Comparison of ENCODE assay signal across 13 mouse cellular contexts in genomic region chr11:95022237-95022992, GRCm38 (mm10). TPM values are rescaled to one million over a fixed set of nuclear protein-coding genes. Genes with fewer than 3 reads are reported as not detected.
DNase-seq lines count a peak whose midpoint lies in the region; ATAC-seq and TF ChIP-seq lines count a peak whose summit lies in the region.
"Had no signal": no experiment of that assay in that cellular context is flagged by ENCODE, and none has a peak within 500 bp of the region (broad histone marks: within the 10 kb centered on the region; RNA-seq: fewer than 3 reads in every experiment).

No protein-coding gene starts in this region.

- no peaks in the 10 kb centered on the region for H3K4me1 ChIP-seq in heart, adult 2 months (ENCODE audit: control insufficient read depth, insufficient read depth, low read length)
- H3K4me1 ChIP-seq in heart, embryonic 10.5 days = peaks cover 24% of the 10 kb centered on the region
- peaks cover 6% of the 10 kb centered on the region; the same call in 1 of the 2 replicates for H3K4me1 ChIP-seq in liver, postnatal 0 days (ENCODE audit: insufficient read depth)
- H3K4me1 ChIP-seq: limb, embryonic 13.5 days had no signal

- no peak for ATAC-seq in liver, postnatal 0 days
- ATAC-seq: forebrain, embryonic 14.5 days had no signal

- H3K79me2 ChIP-seq in heart, adult 2 months (replicated peaks; ENCODE audit: control insufficient read depth, insufficient read depth, low read length) = no peaks in the 10 kb centered on the region

- H3K4me3 ChIP-seq in heart, adult 2 months = no peak overlapping the region
- H3K4me3 ChIP-seq in heart, embryonic 10.5 days = no peak overlapping the region
- H3K4me3 ChIP-seq in liver, postnatal 0 days (ENCODE audit: low read depth, low read length) = no peak overlapping the region
- H3K4me3 ChIP-seq: hindbrain, embryonic 15.5 days; limb, embryonic 13.5 days had no signal

- no peaks in the 10 kb centered on the region for H3K9me3 ChIP-seq in heart, embryonic 10.5 days
- H3K9me3 ChIP-seq in liver, postnatal 0 days (ENCODE audit: low read length) = no peaks in the 10 kb centered on the region
- H3K9me3 ChIP-seq: hindbrain, embryonic 15.5 days; limb, embryonic 13.5 days had no signal

- 75% methylated on average over 10 of the region's 10 CpGs for WGBS in heart, adult 2 months
- WGBS in heart, embryonic 10.5 days = 73% methylated on average over 10 of the region's 10 CpGs
- 70% methylated on average over 10 of the region's 10 CpGs for WGBS in liver, postnatal 0 days (ENCODE audit: insufficient replicate concordance)

- TF ChIP-seq CTCF in heart, adult 2 months (IDR thresholded peaks at IDR 0.05) = peak; percentile 61
- TF ChIP-seq CTCF in liver, postnatal 0 days (IDR thresholded peaks at IDR 0.05; ENCODE audit: low read depth) = peak; percentile 64

- H3K36me3 ChIP-seq in heart, adult 2 months (ENCODE audit: control insufficient read depth, insufficient read depth, low read length) = no peaks in the 10 kb centered on the region
- peaks cover 89% of the 10 kb centered on the region for H3K36me3 ChIP-seq in heart, embryonic 10.5 days
- H3K36me3 ChIP-seq in liver, postnatal 0 days (replicated peaks; ENCODE audit: insufficient read depth, low read length) = peaks cover 41% of the 10 kb centered on the region

- H3K4me2 ChIP-seq in liver, postnatal 0 days (ENCODE audit: low read depth, low read length) = no peak overlapping the region
- H3K4me2 ChIP-seq: hindbrain, embryonic 15.5 days; limb, embryonic 13.5 days had no signal

- no peak for TF ChIP-seq POLR2A in heart, adult 2 months (IDR thresholded peaks at IDR 0.05; ENCODE audit: insufficient read depth, low read depth, low read length)

- no peak for TF ChIP-seq EP300 in heart, adult 2 months (IDR thresholded peaks at IDR 0.05; ENCODE audit: insufficient read depth, low read depth, low read length)
- TF ChIP-seq EP300 in liver, postnatal 0 days (IDR thresholded peaks at IDR 0.05; ENCODE audit: low read depth) = no peak

- DNase-seq in heart, adult 2 months = peak in 1 of 2 experiments; percentile 20
- no peak for DNase-seq in heart, embryonic 10.5 days (ENCODE audit: low spot score)
- DNase-seq in retina, embryonic 14.5 days (ENCODE audit: low spot score) = peak; percentile 35
- DNase-seq in retina, postnatal 1 day = no peak
- peak; percentile 68 for DNase-seq in ZHBTc4 (ENCODE audit: low read depth, low spot score)
- no peak for DNase-seq in liver, postnatal 0 days
- DNase-seq in left cerebral cortex, adult 8-10 months (ENCODE audit: low spot score in 2 of 2) = no peak
- DNase-seq in left cerebral cortex, postnatal 4 days = no peak
- DNase-seq: gastrocnemius, postnatal 25 days had no signal

- intact Hi-C loops in heart, adult 2 months (cut with DNase I) = no loop called here
- intact Hi-C loops in left cerebral cortex, postnatal 4 days (cut with DNase I) = no loop called here

- peaks cover 4% of the 10 kb centered on the region; the same call in 1 of the 2 replicates for H3K27me3 ChIP-seq in heart, adult 2 months (ENCODE audit: control insufficient read depth, insufficient read depth, low read length)
- H3K27me3 ChIP-seq in heart, embryonic 10.5 days (ENCODE audit: insufficient read depth, poor library complexity, severe bottlenecking) = peaks cover 52% of the 10 kb centered on the region
- H3K27me3 ChIP-seq in liver, postnatal 0 days (ENCODE audit: insufficient read depth, low read length) = peaks cover 15% of the 10 kb centered on the region; the same call in 1 of the 2 replicates
- H3K27me3 ChIP-seq: hindbrain, embryonic 15.5 days; limb, embryonic 13.5 days had no signal

- no peak overlapping the region for H3K9ac ChIP-seq in heart, adult 2 months (ENCODE audit: low read depth, low read length)
- no peak overlapping the region for H3K9ac ChIP-seq in liver, postnatal 0 days (replicated peaks)
- H3K9ac ChIP-seq: hindbrain, embryonic 15.5 days; limb, embryonic 13.5 days had no signal

- no peak overlapping the region for H3K27ac ChIP-seq in heart, adult 2 months
- H3K27ac ChIP-seq in heart, embryonic 10.5 days = no peak overlapping the region
- no peak overlapping the region for H3K27ac ChIP-seq in liver, postnatal 0 days (ENCODE audit: low read depth)
- H3K27ac ChIP-seq: hindbrain, embryonic 15.5 days; limb, embryonic 13.5 days had no signal

RNA-seq across cellular contexts. Expression of gene Samd14, which starts 12.7 kb away (rescaled TPM):
- 1 to 10 TPM; 1.2 to 1.7 TPM for total RNA-seq in heart, adult 2 months (2021)
- 0.82 and 1.9 TPM in 2 replicates for polyA plus RNA-seq in heart, adult 2 months (2012; rRNA removed)
- polyA plus RNA-seq in heart, embryonic 10.5 days (2016; fragmentation: Nextera tagmentation; extraction: Ambion mirVana) = 15.1 and 18.8 TPM in 2 replicates
- 14.5 and 16.1 TPM in 2 replicates for polyA plus RNA-seq in liver, postnatal 0 days (2015; fragmentation: Nextera tagmentation; extraction: Ambion mirVana)
- 10 to 100 TPM; 24.4 to 28.9 (median 28.7) TPM for total RNA-seq in left cerebral cortex, adult 8-10 months (2022)
- total RNA-seq in left cerebral cortex, postnatal 4 days (2021) = 100 to 1,000 TPM; 173 to 176 TPM

RNA-seq across cellular contexts. Expression of gene Pdk2, which starts 18.7 kb away (rescaled TPM):
- 100 to 1,000 TPM; 393 to 479 TPM for total RNA-seq in heart, adult 2 months (2021)
- 518 and 592 TPM in 2 replicates for polyA plus RNA-seq in heart, adult 2 months (2012; rRNA removed)
- 27.4 and 41.1 TPM in 2 replicates for polyA plus RNA-seq in heart, embryonic 10.5 days (2016; fragmentation: Nextera tagmentation; extraction: Ambion mirVana)
- 16.2 and 17.3 TPM in 2 replicates for polyA plus RNA-seq in liver, postnatal 0 days (2015; fragmentation: Nextera tagmentation; extraction: Ambion mirVana)
- total RNA-seq in left cerebral cortex, adult 8-10 months (2022) = 100 to 1,000 TPM; 112 to 125 (median 120) TPM
- total RNA-seq in left cerebral cortex, postnatal 4 days (2021) = 10 to 100 TPM; 21.4 to 22.2 TPM

RNA-seq across cellular contexts. Expression of gene Ppp1r9b, which starts 31.6 kb away (rescaled TPM):
- total RNA-seq in heart, adult 2 months (2021) = 10 to 100 TPM; 49.3 to 52.0 TPM
- 22.3 and 23.8 TPM in 2 replicates for polyA plus RNA-seq in heart, adult 2 months (2012; rRNA removed)
- polyA plus RNA-seq in heart, embryonic 10.5 days (2016; fragmentation: Nextera tagmentation; extraction: Ambion mirVana) = 8.5 and 12.5 TPM in 2 replicates
- polyA plus RNA-seq in liver, postnatal 0 days (2015; fragmentation: Nextera tagmentation; extraction: Ambion mirVana) = 5.7 and 6.1 TPM in 2 replicates
- total RNA-seq in left cerebral cortex, adult 8-10 months (2022) = 100 to 1,000 TPM; 708 to 774 (median 713) TPM
- total RNA-seq in left cerebral cortex, postnatal 4 days (2021) = 100 to 1,000 TPM; 273 to 276 TPM

RNA-seq across cellular contexts. Expression of gene Sgca, which starts 46.3 kb away (rescaled TPM):
- total RNA-seq in heart, adult 2 months (2021) = 100 to 1,000 TPM; 149 to 200 TPM
- polyA plus RNA-seq in heart, adult 2 months (2012; rRNA removed) = 1,109 and 1,504 TPM in 2 replicates
- polyA plus RNA-seq in heart, embryonic 10.5 days (2016; fragmentation: Nextera tagmentation; extraction: Ambion mirVana) = 12.5 and 25.8 TPM in 2 replicates
- 0.13 and 0.96 TPM in 2 replicates for polyA plus RNA-seq in liver, postnatal 0 days (2015; fragmentation: Nextera tagmentation; extraction: Ambion mirVana)
- under 1 TPM in 3 of 4 experiments, not detected in 1; 0.23 to 0.48 (median 0.25) TPM for total RNA-seq in left cerebral cortex, adult 8-10 months (2022)
- total RNA-seq in left cerebral cortex, postnatal 4 days (2021) = not detected
- total RNA-seq: megakaryocyte, adult 5-6 weeks had no signal
- polyA plus RNA-seq: forebrain, embryonic 14.5 days had no signal

RNA-seq across cellular contexts. Expression of gene Itga3, which starts 54.2 kb away (rescaled TPM):
- total RNA-seq in heart, adult 2 months (2021) = 10 to 100 TPM; 10.4 to 10.6 TPM
- 11.4 and 13.8 TPM in 2 replicates for polyA plus RNA-seq in heart, adult 2 months (2012; rRNA removed)
- polyA plus RNA-seq in heart, embryonic 10.5 days (2016; fragmentation: Nextera tagmentation; extraction: Ambion mirVana) = 11.5 and 13.8 TPM in 2 replicates
- polyA plus RNA-seq in liver, postnatal 0 days (2015; fragmentation: Nextera tagmentation; extraction: Ambion mirVana) = 0.97 and 1.0 TPM in 2 replicates
- 10 to 100 TPM; 15.9 to 22.5 (median 19.6) TPM for total RNA-seq in left cerebral cortex, adult 8-10 months (2022)
- 10 to 100 TPM; 20.3 to 20.5 TPM for total RNA-seq in left cerebral cortex, postnatal 4 days (2021)

Comparison
In these comparisons a context has a peak if more than half of its experiments do, and no peak if none do; other contexts are left out.
1. DNase-seq: peak in retina, embryonic 14.5 days (single experiment) and ZHBTc4 (single experiment); none in heart, embryonic 10.5 days (single experiment), retina, postnatal 1 day (single experiment), liver, postnatal 0 days (single experiment), left cerebral cortex, adult 8-10 months (0 of 2) and left cerebral cortex, postnatal 4 days (single experiment).
2. RNA of gene Pdk2, which starts 18.7 kb away (total RNA-seq): 393 to 479 TPM in heart, adult 2 months and 112 to 125 TPM in left cerebral cortex, adult 8-10 months; 21.4 to 22.2 TPM in left cerebral cortex, postnatal 4 days; every median in the first group is over 4 times any median in the second.
3. RNA of gene Samd14, which starts 12.7 kb away (total RNA-seq): 173 to 176 TPM in left cerebral cortex, postnatal 4 days and 24.4 to 28.9 TPM in left cerebral cortex, adult 8-10 months; 1.2 to 1.7 TPM in heart, adult 2 months; every median in the first group is over 4 times any median in the second.
4. RNA of gene Ppp1r9b, which starts 31.6 kb away (total RNA-seq): 708 to 774 TPM in left cerebral cortex, adult 8-10 months and 273 to 276 TPM in left cerebral cortex, postnatal 4 days; 49.3 to 52.0 TPM in heart, adult 2 months; every median in the first group is over 4 times any median in the second.